Mouse (Mus musculus): ENCODE measurements around the gene Rflna.

The Rflna gene

DNA sequence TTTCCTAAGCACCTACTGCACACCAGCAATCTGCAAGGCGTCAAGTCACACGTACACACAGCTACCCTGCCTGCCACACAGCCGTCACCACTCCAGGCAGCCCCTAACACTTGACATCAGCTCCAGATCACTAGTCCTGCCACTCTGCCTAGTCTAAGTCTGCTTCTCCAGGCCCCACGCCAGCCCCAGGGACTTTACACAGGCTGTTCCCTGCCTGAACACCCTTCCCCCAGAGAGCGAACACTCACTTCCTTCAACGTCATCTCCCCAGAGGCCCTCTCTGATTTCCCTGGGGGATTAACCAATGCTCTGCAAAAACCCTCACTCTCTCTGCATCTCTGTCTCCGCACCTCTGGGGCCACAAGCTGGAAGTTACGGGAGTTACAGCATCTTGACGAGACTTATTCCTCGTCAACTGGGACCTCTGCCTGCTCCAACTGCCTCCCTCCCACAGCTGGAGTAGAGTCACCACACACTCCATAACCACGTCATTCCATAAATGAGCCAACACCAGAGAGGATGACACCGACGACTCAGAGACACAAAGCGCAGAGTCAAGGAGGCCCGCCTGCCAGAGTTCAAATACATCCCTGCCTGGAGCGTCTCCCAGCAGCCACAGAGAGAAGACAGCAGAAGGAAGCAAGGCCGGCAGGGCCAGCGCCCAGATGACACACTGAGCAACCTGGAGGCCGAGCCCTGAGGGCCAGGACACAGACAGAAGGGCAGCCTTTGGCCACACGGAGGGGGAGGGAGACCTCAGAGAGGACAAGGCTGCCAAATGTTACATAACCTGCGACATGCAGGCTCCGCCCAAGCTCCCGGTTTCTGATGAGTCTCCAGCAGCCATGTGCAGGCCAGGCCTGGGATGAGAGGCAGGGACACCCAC is 49.8 kb downstream of the Rflna start:
- peak in 1 of 2 experiments; percentile 73 for DNase-seq (ENCODE audit: low spot score in 2 of 2)

GRCm38 (mm10) chr5:125053661-125054060 is 50.6 kb downstream of the Rflna start:
- DNase-seq (ENCODE audit: low spot score in 2 of 2) = no peak

DNA sequence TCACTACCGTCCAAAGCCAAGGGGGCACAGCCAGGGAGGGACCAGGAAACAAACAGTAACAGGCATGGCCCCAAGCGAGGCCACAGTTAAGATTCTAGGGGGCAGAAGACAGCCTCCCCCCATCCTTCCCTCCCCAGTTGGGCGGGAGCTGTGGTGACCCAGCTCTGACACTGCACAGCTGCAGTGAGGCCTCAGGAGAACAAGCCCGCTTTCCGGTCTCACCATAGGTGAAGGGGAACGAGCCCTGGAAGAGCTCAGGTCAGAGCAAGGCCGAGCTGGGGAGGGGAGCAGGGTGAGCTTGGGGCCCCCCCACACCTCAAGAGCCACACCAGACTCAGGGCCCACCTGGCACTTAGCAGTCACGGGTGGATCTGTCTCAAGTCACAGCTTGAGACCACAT is 52.9 kb downstream of the Rflna start:
- no peak for DNase-seq (ENCODE audit: low spot score in 2 of 2)

- no peak for DNase-seq (ENCODE audit: low spot score in 2 of 2)
These were observed 53.3 kb downstream of the Rflna start for GRCm38 (mm10) chr5:125056331-125056695.

- DNase-seq (ENCODE audit: low spot score in 2 of 2) = peak in 1 of 2 experiments; percentile 52
These were observed 53.9 kb downstream of the Rflna start for GRCm38 (mm10) chr5:125056696-125057554.

GRCm38 (mm10) chr5:125057555-125058266 is 54.7 kb downstream of the Rflna start:
- no peak for DNase-seq (ENCODE audit: low spot score in 2 of 2)

GRCm38 (mm10) chr5:125058267-125058668 is 55.2 kb downstream of the Rflna start:
- peak in 1 of 2 experiments; percentile 67 for DNase-seq (ENCODE audit: low spot score in 2 of 2)
